Mouse (Mus musculus) kidney, adult 9 months (tissue): ENCODE measurements around the gene Rnd1.

Source experiments
- DNase-seq: peaks from one replicate; pipeline ENCODE4 v3.0.0; 2022

The Rnd1 gene

GRCm38 (mm10) chr15:98677977-98678376 lies 716 bp upstream of the Rnd1 start:
- DNase-seq, result no peak

DNA sequence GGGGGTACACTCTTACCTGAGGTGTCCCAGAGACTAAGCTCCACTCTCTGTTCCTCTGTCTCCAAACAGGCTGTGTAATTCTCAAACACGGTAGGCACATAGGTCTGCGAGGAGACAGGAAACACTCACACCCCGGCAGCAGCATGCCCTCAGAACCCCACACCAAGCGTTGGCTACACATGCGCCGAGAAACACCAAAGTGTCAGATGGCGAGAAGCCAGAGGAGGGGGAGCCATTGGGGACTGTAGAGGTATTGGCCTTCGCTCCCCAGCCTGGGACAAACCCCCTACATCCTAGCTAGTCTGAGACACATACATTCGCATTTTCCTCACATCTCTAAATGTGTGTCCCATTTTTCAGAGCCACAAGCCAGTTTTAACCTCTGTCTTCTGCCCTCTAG lies 790 bp downstream of the Rnd1 start:
- peak; percentile 18 for DNase-seq

GRCm38 (mm10) chr15:98675634-98676250 lies 1.5 kb downstream of the Rnd1 start:
- no peak for DNase-seq

- no peak for DNase-seq
These were observed 2.2 kb downstream of the Rnd1 start for GRCm38 (mm10) chr15:98674994-98675545.

DNA sequence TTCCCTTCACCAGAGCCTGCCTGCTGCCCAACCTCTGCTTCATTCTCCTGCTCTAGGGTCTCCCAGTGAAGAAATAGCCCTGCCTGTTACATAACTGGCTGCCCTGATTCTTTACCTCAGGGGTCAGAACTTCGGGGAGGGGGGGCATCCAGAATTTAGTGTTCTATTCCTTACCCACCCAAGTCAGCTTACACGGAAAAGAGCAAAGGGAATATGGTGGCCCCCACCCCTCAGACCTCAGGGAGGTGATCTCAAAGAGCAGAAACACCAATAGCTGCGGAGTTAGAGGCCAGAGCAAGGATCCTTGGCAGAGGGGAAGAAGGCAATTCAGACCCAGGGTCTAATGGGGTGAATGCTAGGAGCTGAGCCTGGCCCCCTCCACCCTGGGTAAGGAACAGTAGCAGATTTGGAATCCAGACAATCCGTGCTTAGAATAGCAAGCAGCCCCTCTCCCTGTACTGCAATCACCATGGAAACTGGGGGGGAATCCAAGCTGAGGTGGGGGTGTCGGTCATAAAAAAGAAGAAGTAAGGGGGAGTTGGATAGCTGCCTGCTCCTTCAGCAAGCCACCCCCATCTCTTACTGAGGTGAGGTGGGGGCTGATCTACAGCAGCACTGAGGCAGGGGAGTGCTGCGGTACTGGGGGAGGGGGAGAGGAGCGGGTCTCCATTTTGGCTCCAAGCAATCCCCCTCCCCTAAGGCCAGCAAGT lies 2.8 kb downstream of the Rnd1 start:
- DNase-seq, result no peak

DNA sequence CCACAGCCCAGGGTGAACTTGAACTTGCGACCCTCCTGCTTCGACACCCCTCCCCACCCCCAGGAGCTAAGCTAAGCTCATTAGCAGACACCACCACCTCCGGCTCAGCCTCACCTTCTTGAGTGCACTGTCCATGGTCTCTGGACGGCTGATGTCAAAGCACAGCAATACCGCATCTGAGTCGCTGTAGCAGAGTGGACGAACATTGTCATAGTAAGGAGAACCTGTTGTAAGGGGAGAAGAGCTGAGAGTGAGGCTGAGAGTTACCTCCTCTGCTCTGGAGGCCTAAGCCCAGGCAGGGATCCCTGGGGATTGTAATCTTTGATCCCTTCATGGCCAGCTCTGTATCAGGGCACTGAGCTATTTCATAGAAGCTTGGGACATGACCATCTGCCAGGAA lies 3.5 kb downstream of the Rnd1 start:
- no peak for DNase-seq

- no peak for DNase-seq
These were observed 4.7 kb downstream of the Rnd1 start for GRCm38 (mm10) chr15:98672592-98672991.

DNA sequence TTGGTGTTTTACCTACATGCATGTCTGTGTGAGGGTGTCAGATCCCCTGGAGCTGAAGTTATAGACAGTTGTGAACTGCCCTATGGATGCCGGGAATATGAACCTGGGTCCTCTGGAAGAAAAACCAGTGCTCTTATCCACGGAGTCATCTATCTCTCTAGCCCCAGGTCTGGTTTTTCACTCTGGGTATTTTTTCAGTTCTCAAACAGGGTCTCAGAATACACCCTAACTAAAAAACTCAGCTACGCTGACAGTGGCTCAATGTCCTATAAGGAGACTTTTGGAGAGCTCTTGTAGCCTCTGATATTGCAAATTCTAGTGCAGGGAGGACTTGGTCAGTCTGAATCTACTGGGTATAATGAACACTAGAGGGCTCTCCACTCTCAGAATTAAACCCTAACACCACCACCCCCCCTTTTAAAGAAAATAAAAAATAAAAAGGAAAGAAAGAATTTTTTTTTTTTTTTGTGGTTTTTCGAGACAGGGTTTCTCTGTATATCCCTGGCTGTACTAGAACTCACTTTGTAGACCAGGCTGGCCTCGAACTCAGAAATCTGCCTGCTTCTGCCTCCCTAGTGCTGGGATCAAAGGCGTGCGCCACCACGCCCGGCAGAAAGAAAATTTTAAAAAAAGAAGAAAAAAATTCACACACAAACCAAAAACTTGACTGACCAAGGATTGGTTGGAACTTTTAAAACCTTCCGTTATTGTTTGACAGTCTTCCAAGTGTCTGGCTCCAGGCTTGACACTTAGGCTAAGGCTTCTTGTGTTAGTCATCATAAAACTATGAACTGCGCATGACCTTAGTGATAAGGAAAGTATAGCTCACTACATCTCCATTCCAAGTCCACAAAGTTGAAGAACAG lies 13.0 kb downstream of the Rnd1 start:
- peak; percentile 62 for DNase-seq

DNA sequence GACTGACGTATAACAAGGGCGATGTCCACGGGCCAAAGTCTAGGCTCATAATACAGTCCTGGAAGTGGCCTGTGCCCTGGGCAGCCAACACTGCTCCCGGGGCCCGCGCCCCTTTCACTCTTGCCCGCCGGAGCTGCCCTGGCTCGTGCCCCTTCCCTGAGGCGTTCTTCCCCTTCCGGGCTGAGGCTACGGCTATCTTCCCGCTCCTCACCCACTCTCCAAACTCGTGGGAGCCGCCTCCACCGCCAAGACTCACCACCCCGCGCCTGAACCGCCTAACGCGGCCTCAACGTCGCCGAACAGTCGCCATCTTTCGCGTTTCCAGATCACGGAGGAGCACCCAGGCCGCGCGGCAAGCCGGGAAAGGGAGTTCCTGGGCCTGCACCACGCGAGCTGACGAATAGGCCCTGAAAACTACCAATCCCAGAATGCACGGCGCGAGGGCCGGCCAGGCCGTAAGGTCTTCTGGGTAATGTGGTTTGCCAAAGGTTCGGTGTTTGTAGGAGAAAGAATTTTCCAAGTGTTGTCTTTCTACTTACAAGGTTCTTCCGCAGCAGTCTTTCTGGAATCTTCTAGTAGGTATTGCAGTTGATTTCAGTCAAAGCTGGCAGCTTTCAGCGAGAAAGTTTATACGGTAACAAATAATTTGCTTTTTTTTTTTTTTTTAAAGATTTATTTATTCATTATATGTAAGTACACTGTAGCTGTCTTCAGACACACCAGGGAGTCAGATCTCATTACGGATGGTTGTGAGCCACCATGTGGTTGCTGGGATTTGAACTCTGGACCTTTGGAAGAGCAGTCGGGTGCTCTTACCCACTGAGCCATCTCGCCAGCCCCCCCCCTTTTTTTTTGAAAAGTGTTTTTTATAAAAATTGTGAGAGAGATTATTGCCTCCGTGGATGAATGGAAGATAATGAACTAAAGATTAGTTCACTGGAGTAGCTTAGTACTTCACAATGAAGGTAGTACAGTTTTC lies 14.4 kb downstream of the Rnd1 start, which contains the start of gene Ddx23:
TSS of gene Ddx23 (minus strand) at position 328 of the 979 bp plus-strand sequence.
- peak; percentile 98 for DNase-seq

DNA sequence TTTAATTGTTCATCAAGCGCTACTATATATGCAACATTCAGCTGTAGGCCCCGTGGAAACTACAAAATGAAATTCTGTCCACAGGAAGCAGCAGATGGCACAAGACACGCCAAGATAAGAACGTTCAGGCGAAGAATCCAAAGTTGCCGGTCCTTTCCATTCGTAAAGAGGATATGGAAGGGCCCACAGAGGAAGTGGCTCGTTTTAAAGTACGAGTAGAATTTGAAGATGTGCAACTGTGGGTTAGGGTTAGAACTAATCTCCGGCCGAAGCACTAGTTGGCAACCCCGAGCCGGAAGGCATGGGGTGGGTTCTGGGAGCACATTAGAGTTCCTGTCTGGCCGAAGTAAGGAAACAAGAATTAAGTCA lies 15.1 kb downstream of the Rnd1 start:
- DNase-seq, result peak; percentile 30

GRCm38 (mm10) chr15:98656982-98657751 lies 20.1 kb downstream of the Rnd1 start:
- no peak for DNase-seq

DNA sequence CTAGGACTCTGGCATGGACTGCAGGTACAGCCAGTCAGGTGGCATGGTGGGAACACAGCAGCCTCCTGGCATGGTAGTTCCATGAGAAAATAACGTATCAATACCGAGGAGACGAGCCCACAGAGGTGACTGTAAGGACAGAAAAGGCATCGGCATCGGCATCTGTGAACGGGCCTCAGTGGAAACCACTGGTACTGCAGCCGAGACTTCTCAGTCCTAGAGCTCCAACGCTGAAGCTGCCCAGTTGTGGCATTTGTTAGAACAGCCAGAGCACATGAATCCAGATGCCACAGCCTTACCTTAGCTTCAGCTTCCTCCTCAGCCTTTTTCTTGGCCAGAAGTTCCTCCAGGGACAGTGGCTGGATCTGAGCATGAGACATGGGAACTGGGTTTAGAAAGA lies 25.1 kb downstream of the Rnd1 start:
- no peak for DNase-seq

DNA sequence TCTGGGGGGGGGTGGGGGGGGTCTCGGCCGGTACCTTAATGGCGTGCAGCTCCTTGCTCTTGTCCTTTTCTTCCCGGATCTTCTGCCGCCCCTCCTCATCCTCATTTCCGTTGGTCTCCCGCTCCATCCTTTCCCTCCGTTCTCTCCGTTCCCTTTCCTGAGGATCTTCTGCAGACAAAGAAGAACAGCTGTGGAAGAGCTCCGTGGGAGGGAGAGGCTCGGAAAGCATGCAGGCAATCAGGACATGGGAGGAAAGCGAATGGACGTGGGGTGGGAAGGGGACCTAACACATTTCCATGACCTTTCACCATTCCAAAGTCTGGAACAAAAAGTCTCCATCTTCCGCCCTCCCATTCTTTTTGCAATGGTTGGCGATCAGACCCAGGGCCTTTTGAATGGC lies 25.8 kb downstream of the Rnd1 start:
- no peak for DNase-seq

- no peak for DNase-seq
These were observed 29.2 kb downstream of the Rnd1 start for GRCm38 (mm10) chr15:98648071-98648470.

GRCm38 (mm10) chr15:98647308-98647707 lies 30.0 kb downstream of the Rnd1 start:
- no peak for DNase-seq

DNA sequence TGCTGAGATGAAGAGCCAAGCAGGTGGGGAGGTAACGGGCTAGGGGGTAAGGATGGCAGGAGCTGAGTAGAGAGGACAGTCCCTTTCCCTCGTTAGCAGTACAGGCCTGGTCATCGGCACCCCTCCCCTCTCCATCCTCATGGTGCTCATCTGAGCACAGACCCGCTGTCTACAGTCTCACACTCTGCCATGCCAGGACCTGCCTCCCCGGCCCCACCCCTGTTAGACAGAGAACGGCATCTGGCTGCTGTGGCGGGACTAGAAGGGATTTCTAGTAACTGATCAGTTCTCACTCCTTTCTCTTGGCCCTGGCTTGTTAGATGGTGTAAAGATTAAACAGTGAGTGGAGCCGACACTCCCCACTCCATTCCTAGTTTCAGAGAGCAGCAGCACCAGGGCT lies 30.5 kb downstream of the Rnd1 start:
- DNase-seq, result no peak

DNA sequence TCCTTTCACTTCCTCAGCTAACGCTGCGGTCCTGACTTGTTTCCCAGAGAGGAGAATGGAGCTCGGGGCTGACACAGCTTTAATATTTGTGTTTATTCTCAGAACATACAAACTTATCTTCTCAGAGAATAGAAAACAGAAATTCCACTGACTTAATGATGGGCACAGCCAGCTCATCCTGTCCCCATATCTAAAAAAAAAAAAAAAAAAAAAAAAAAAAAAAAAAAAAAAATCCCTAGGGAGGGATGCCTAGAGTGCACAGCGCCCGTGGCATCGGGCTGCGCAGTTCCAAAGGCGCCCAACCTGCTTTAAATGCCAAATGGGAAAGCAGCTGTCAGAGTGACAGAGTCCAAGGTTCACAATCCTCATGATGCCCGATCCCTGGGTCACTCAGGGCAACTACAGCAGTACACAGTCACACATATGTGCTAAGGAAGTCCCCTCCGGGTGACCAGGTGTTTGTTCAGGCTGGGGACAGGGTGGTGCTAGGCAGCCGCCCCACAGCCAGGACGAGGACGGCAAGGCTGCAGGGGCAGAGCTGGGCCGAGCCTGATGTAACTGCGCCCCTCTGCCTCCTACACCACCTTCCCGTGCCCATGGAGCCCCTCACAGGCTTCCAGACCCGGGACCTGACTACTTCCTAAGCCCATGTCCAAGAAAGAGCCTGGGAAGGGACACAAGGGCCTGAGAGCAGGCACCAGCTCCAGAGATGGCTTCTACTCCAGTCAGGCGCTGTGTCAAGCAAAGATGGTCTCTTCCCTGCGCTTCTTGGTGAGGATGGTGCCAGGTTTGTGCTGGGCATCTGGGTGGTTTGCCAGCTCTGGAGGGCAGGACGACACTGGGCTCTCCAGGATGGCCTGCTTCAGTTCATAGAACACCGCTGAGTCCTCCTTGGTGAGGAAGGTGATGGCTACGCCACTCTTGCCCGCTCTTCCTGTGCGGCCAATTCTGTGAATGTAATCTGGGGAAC lies 31.9 kb downstream of the Rnd1 start:
- peak; percentile 72 for DNase-seq

GRCm38 (mm10) chr15:98644406-98644805 lies 32.9 kb downstream of the Rnd1 start:
- DNase-seq, result no peak

GRCm38 (mm10) chr15:98640157-98640556 lies 37.1 kb downstream of the Rnd1 start:
- DNase-seq, result peak; percentile 64

DNA sequence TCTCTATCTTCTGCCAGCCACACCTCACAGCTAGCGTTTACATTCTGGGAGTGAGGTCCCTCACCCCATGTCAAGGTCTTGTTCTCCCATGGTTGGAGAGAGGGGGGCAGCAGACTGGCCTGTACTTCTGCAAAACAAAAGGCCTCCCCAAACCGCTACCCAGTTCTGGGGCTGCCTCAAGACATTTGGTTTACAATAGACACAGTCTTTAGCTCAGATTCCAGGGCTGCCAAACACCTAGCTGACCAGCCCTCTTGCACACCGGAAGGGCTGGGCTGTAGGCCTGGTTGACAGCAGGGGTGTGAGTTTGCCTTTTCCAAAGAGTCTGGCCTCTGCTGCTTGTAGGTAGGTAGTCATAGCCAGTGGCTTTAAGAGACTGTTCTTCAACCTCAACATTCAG lies 40.1 kb downstream of the Rnd1 start:
- no peak for DNase-seq
